Mouse (Mus musculus) embryonic facial prominence, embryonic 14.5 days (tissue): ENCODE measurements around the gene Olfr1412. TPM values are rescaled to one million over a fixed set of nuclear protein-coding genes. Genes with fewer than 3 reads are reported as not detected.
A peak's percentile ranks its signal among the peaks of the same experiment; 100 is the strongest.

Experiments
- ATAC-seq: fragments of 200-750 bp; cut with Nextera tagmentation; 2 replicates; pipeline ENCODE4 v1.8.0; 2017; ENCODE audit warnings: low read depth, moderate number of reproducible peaks, moderate TSS enrichment
- DNase-seq: peaks from one replicate; pipeline ENCODE4 v3.0.0-alpha.2; 2015; ENCODE audit warnings: low spot score
- H3K27ac ChIP-seq: fragments of 300-500 bp; sonication (generic); replicated peaks from 2 replicates; pipeline ENCODE4 v1.5.1; 2014; ENCODE audit warnings: low read depth, mild to moderate bottlenecking, low read length, moderate library complexity
- H3K27me3 ChIP-seq: fragments of 300-500 bp; sonication (generic); replicated peaks from 2 replicates; pipeline ENCODE4 v1.6.1; 2014; ENCODE audit warnings: low read length; ENCODE audit not compliant: control insufficient read depth, insufficient read depth
- H3K36me3 ChIP-seq: fragments of 300-500 bp; sonication (generic); 2 replicates; pipeline ENCODE4 v1.6.1; 2014; ENCODE audit warnings: low read length, mixed read lengths; ENCODE audit not compliant: control insufficient read depth, insufficient read depth
- H3K4me1 ChIP-seq: fragments of 300-500 bp; sonication (generic); 2 replicates; pipeline ENCODE4 v1.6.1; 2014; ENCODE audit warnings: antibody characterized with exemption, low read length; ENCODE audit not compliant: control insufficient read depth, insufficient read depth
- H3K4me2 ChIP-seq: fragments of 300-500 bp; sonication (generic); 2 replicates; pipeline ENCODE4 v1.6.1; 2014; ENCODE audit warnings: low read depth, mild to moderate bottlenecking, low read length, moderate library complexity, mixed read lengths
- H3K4me3 ChIP-seq: fragments of 300-500 bp; sonication (generic); 2 replicates; pipeline ENCODE4 v1.5.1; 2014; ENCODE audit warnings: low read depth, mild to moderate bottlenecking, low read length
- H3K9ac ChIP-seq: fragments of 300-500 bp; sonication (generic); 2 replicates; pipeline ENCODE4 v1.6.1; 2014; ENCODE audit warnings: low read depth, mild to moderate bottlenecking, low read length, moderate library complexity, mixed read lengths
- H3K9me3 ChIP-seq: fragments of 300-500 bp; sonication (generic); 2 replicates; pipeline ENCODE4 v1.6.1; 2016; ENCODE audit warnings: low read length; ENCODE audit not compliant: control insufficient read depth
- WGBS: fragments of 180-500 bp; shearing (Covaris S2); extraction: QIAGEN DNeasy Blood & Tissue Kit; methylation state at CpG from one replicate; pipeline ENCODE4 v1.1.7; 2014; 5-methylcytosine and 5-hydroxymethylcytosine counted together
- polyA plus RNA-seq: library from polyadenylated mRNA; unstranded; fragments of >200 nt; fragmentation: Nextera tagmentation; extraction: Ambion mirVana; gene quantifications from 2 replicates; pipeline ENCODE4 v1.2.1, GENCODE M21; 2014

Olfr1412 gene
- polyA plus RNA-seq, 1 experiment from 2014 or later = not detected

- no peak overlapping the region for H3K27ac ChIP-seq
- H3K9me3 ChIP-seq = no peaks in the 10 kb centered on the region
Observed at GRCm38 (mm10) chr1:92633726-92634125, 48.1 kb downstream of the Olfr1412 start.

GRCm38 (mm10) chr1:92634569-92634968, 49.0 kb downstream of the Olfr1412 start:
- Histone ChIP-seq H3K9me3 (no peaks in the 10 kb centered on the region), H3K27me3 (no peaks in the 10 kb centered on the region), H3K4me1 (no peaks in the 10 kb centered on the region), H3K27ac (no peak overlapping the region), H3K9ac (no peak overlapping the region), H3K4me3 (no peak overlapping the region), H3K4me2 (no peak overlapping the region), H3K36me3 (peaks cover 39% of the 10 kb centered on the region)
- ATAC-seq (no peak), DNase-seq (no peak)
- 36% methylated on average over 1 of the region's 1 CpGs for WGBS

More at GRCm38 (mm10) chr1:92633726-92634125, 48.1 kb downstream of the Olfr1412 start:
- ATAC-seq (no peak), DNase-seq (no peak)
- Histone ChIP-seq H3K4me2 (no peak overlapping the region), H3K36me3 (peaks cover 31% of the 10 kb centered on the region), H3K9ac (no peak overlapping the region), H3K4me3 (no peak overlapping the region), H3K27me3 (no peaks in the 10 kb centered on the region), H3K4me1 (no peaks in the 10 kb centered on the region)
- 81% methylated on average over 8 of the region's 8 CpGs for WGBS

DNA sequence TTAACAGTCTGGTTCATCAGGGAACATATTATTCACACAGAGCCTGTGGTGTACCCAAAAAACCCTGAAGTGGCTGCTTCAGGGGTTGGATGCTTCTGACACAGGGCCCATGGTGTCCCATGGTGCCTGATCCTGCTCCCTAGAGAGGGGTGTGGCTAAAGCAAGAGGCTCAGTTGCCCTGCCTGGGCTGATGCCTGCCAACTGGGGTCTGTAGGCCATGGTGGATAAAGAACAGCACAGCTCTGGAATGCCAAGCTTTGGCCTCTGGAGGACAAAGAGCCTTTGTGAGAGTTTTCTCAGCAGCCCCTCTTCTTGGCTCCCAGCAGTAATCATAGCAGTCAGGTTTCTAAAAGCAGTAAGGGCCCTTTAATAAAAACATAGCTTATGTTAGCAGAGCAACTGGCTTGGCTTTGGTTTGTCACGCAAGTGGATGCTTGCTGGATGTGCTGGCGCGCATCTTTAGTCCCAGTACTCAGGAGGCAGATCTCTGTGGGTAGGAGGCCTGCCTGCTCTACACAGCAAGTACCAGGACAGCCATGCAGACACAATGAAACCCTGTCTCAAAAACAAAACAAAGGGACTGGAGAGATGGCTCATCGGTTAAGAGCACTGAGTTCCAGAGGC, 49.5 kb downstream of the Olfr1412 start:
- peaks cover 39% of the 10 kb centered on the region for H3K36me3 ChIP-seq
- peak; percentile 57 for DNase-seq
- no peaks in the 10 kb centered on the region for H3K27me3 ChIP-seq
- H3K4me2 ChIP-seq = no peak overlapping the region
- H3K4me1 ChIP-seq = no peaks in the 10 kb centered on the region
- peak; percentile 74 for ATAC-seq
- H3K27ac ChIP-seq = peak overlapping the region; percentile 22; the same call in 1 of the 2 replicates
- no peaks in the 10 kb centered on the region for H3K9me3 ChIP-seq
- WGBS = 50% methylated on average over 4 of the region's 4 CpGs
- no peak overlapping the region for H3K9ac ChIP-seq
- H3K4me3 ChIP-seq = no peak overlapping the region

DNA sequence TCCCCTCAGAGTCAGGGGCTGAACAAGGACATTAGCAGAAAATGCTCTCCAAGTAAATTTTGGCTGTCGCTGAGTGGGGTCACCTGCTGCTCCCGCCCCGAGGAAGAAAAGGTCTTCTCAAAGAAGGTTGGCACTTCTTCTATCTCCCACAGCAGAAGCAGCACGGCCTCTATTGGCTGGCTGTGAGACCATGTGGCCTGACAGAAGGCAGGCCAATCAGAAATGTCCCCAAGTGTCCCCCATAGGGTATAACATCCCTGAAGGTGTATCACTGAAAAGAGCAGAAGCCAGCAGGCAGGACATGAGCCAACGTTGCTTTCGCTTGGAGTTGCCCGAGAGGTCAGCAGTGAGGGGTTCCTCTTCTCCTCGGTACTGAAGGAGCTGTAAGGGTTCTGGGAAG, 50.4 kb downstream of the Olfr1412 start:
- DNase-seq (no peak), ATAC-seq (no peak)
- no peaks in the 10 kb centered on the region for H3K27me3 ChIP-seq
- no peak overlapping the region for H3K27ac ChIP-seq
- peaks cover 7% of the 10 kb centered on the region for H3K4me1 ChIP-seq
- H3K36me3 ChIP-seq = peaks cover 39% of the 10 kb centered on the region
- 86% methylated on average over 8 of the region's 8 CpGs for WGBS
- H3K9me3 ChIP-seq = no peaks in the 10 kb centered on the region
- H3K4me2 ChIP-seq = no peak overlapping the region
- no peak overlapping the region for H3K9ac ChIP-seq
- no peak overlapping the region for H3K4me3 ChIP-seq

DNA sequence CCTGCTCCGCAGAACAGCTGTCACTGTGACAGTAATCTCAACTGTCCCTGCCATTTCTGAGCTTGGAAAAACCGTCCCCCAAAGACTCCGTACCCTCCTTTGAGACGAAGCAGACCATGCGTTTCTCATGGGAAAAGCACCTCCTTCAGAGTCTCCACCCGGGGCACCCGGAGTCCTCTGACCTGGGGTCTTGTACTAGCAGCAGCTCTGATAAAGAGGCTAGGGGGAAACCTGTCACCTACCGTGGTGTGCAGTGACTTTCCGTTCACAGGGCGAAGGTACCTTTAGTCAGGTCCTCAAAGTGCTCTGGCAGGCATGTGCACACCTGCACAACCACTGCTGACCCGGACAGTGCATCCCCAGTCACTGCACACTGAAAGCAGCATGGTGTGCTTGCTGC, 51.1 kb downstream of the Olfr1412 start:
- Histone ChIP-seq H3K27ac (no peak overlapping the region), H3K4me3 (no peak overlapping the region), H3K36me3 (peaks cover 39% of the 10 kb centered on the region), H3K4me2 (no peak overlapping the region), H3K9ac (no peak overlapping the region), H3K4me1 (peaks cover 9% of the 10 kb centered on the region), H3K27me3 (no peaks in the 10 kb centered on the region), H3K9me3 (no peaks in the 10 kb centered on the region)
- ATAC-seq (no peak), DNase-seq (no peak)
- 94% methylated on average over 11 of the region's 11 CpGs for WGBS

GRCm38 (mm10) chr1:92637501-92638172, 52.1 kb downstream of the Olfr1412 start:
- Histone ChIP-seq H3K4me3 (no peak overlapping the region), H3K4me2 (no peak overlapping the region), H3K36me3 (peaks cover 39% of the 10 kb centered on the region), H3K27ac (no peak overlapping the region), H3K9ac (no peak overlapping the region), H3K9me3 (no peaks in the 10 kb centered on the region), H3K27me3 (no peaks in the 10 kb centered on the region), H3K4me1 (peaks cover 13% of the 10 kb centered on the region)
- DNase-seq (no peak), ATAC-seq (no peak)
- 91% methylated on average over 14 of the region's 15 CpGs for WGBS

- peaks cover 13% of the 10 kb centered on the region for H3K4me1 ChIP-seq
- 94% methylated on average over 3 of the region's 3 CpGs for WGBS
- no peaks in the 10 kb centered on the region for H3K27me3 ChIP-seq
- no peak overlapping the region for H3K27ac ChIP-seq
- H3K4me2 ChIP-seq = no peak overlapping the region
- H3K9ac ChIP-seq = no peak overlapping the region
- DNase-seq = no peak
- no peak for ATAC-seq
- no peak overlapping the region for H3K4me3 ChIP-seq
- H3K9me3 ChIP-seq = no peaks in the 10 kb centered on the region
- peaks cover 39% of the 10 kb centered on the region for H3K36me3 ChIP-seq
Observed at GRCm38 (mm10) chr1:92638181-92638580, 52.6 kb downstream of the Olfr1412 start.

GRCm38 (mm10) chr1:92638736-92639135, 53.2 kb downstream of the Olfr1412 start:
- Histone ChIP-seq H3K4me3 (no peak overlapping the region), H3K9ac (no peak overlapping the region), H3K27me3 (no peaks in the 10 kb centered on the region), H3K27ac (no peak overlapping the region), H3K4me2 (no peak overlapping the region), H3K4me1 (peaks cover 13% of the 10 kb centered on the region), H3K36me3 (peaks cover 39% of the 10 kb centered on the region), H3K9me3 (no peaks in the 10 kb centered on the region)
- WGBS = 94% methylated on average over 4 of the region's 4 CpGs
- DNase-seq = no peak
- no peak for ATAC-seq

DNA sequence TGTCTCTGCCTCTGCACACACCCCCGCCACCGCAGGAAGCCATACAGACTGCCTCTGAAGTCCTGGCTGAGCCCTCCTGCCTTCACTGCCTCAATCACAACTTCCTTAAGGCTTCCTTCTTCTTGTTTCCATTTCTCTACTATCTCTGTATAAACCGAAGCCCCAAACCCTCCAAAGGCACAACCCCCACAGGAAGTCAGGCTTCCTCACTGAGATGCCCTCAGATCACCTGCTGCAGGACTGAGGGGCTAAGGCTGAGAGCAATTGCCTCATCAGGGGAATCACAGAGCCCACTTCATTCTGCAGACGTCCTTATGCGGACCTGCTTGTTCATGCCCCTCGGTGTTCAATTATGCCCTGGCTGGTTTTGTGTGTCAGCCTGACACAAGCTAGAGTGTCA, 54.8 kb downstream of the Olfr1412 start:
- WGBS = 89% methylated on average over 6 of the region's 6 CpGs
- peak overlapping the region; percentile 97 for H3K9ac ChIP-seq
- DNase-seq (no peak), ATAC-seq (no peak)
- H3K4me1 ChIP-seq = peaks cover 13% of the 10 kb centered on the region
- H3K9me3 ChIP-seq = no peaks in the 10 kb centered on the region
- H3K4me3 ChIP-seq = peak overlapping the region; percentile 1; the same call in 1 of the 2 replicates
- H3K4me2 ChIP-seq = peak overlapping the region; percentile 97
- H3K27ac ChIP-seq = no peak overlapping the region
- H3K27me3 ChIP-seq = no peaks in the 10 kb centered on the region
- peaks cover 39% of the 10 kb centered on the region for H3K36me3 ChIP-seq
